Mouse (Mus musculus) adrenal gland, postnatal 4 days (tissue): ENCODE measurements around the gene Gga3. TPM values are rescaled to one million over a fixed set of nuclear protein-coding genes. Genes with fewer than 3 reads are reported as not detected.

Experiments
- DNase-seq, 2 experiments: peaks; one replicate each; pipeline ENCODE4 v3.0.0; 2021 to 2022; ENCODE audit warnings: low spot score in 2 of 2, mixed read lengths in 2 of 2
- total RNA-seq, 2 experiments: library from RNA; stranded (reverse); gene quantifications; 2 replicates each; pipeline ENCODE4 v1.2.3; 2021

The Gga3 gene
- total RNA-seq, 2 experiments from 2014 or later = 29.1 to 34.6 TPM

DNA sequence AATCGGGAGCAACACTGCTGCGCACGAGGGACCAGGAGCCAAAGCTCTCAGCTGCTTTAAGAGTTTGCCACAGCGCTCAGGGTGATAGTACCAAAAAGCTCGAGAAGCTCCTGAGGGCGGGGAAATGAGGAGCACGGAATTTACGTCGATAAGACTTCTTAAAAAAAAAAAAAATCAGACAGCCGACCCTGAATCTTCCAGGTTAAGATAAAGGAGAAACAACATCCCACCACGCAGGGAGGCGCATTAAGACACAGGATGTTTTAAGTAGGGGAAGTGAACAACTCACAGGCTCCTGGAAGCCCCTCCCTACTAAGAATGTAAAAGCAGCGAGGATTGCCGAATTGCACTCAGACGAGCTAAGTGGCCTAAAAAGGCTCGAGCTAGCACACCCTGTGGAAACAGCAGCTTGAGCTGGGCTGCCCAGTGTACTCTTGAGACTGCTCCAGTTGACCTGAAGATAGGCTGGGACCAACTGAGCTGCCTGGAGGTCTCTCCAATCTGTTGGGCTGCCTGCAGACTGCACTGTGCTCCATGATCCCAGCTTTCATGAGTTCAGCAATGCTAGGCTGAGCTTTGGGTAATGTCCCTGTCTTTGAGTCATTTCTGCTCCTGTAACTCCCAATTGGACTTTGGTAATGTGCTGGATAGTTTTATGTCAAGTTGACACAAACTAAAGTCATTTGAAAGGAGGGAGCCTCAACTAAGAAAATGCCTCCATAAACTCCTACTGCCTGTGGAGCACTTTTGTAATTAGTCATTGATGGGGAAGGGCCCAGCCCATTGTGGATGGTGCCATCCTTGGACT, 9.5 kb upstream of the Gga3 start:
- DNase-seq = no peak

DNA sequence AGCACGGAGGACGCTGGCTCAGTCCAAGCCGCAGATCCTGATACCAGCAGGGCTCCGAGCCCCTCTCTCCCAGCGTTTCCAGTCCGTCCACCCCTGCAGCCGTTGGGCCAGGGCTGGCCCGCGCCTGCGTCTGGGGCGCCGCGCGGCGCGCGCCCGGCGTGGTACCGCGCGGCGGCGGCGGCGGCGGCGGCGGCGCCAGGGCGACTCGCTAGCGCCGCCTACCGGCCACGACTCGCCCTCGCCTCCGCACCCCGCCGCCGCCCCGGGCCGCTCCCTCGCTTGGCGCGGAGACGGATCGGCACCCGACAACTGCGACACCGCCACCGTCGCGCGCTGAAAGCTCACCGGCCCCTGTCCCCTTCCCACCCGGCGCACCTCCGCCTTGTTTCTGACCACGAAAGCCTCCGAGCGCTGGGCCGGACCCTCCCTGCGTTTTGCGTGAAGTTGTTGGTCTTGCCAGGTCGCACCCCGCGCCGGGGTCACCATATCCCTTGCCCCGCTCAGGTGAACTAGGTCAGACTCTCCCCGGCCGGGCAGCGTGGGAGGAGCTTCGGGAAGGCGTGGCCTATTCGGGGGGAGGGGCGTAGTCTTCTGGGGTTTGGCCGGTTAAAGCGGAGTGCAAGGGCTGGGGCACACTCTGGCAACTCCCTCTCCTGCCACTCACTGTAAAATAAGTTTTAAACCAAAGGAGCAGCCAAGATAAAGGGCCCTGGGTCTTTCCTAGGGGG, 8.7 kb upstream of the Gga3 start, which contains the start of gene Mif4gd:
TSS of gene Mif4gd (minus strand) at position 560 of the 728 bp plus-strand sequence.
- DNase-seq = peak; percentile 78 to 93

DNA sequence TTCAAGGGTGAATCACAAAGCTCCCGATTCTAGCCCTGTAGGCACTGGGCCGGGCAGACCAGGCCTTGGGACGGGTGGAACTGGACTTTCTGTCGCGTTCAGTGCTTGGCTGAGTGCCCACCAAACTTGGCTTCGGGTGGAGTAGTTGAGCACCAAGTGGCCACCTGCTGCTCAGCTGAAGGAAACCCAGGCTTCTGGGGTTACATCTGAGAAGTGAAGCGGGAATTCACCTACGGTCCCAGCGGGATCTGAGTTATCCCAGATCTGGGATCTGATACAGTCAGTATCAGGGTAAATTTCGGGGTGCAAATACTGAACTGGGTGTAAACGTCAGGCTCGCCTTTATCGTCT, 8.2 kb upstream of the Gga3 start:
- DNase-seq = peak; percentile 60 to 81

DNA sequence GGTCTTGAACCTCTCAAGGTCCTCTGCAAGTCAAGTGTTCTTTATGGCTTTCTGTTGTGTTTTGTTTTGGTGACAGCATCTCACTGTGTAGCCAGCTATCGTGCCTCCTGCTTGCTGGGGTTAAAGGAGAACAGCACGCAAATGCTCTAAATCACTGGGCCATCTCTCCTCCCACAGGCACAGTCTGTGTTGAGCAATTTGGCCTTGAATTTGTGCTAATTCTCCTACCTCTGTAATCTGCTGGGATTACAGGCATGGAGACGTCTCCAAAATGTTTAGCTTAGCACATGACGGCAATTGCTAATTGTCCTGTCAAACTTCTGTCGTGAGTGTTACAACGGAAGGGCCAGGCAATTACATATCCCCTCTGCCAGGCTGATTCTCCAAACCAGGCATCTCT, 7.3 kb upstream of the Gga3 start:
- DNase-seq = no peak

DNA sequence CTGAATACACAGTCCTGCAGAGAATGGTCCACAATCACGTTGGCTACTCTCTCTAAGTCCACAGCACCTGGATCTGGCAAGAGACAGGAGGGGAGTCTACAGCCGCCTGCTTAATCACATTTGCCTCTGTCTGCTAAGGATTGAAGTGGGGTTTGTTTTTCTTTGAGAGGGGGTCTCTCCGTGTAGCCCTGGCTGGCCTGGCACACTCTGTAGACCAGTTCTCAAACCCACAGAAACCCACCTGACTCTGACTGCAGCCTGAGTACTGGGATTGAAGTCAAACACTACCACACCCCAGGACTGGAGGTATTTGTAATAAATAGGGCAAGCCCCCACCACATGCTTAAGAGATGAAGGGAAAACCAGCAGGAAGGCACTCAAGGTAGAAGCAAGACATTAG, 5.7 kb upstream of the Gga3 start:
- no peak for DNase-seq

DNA sequence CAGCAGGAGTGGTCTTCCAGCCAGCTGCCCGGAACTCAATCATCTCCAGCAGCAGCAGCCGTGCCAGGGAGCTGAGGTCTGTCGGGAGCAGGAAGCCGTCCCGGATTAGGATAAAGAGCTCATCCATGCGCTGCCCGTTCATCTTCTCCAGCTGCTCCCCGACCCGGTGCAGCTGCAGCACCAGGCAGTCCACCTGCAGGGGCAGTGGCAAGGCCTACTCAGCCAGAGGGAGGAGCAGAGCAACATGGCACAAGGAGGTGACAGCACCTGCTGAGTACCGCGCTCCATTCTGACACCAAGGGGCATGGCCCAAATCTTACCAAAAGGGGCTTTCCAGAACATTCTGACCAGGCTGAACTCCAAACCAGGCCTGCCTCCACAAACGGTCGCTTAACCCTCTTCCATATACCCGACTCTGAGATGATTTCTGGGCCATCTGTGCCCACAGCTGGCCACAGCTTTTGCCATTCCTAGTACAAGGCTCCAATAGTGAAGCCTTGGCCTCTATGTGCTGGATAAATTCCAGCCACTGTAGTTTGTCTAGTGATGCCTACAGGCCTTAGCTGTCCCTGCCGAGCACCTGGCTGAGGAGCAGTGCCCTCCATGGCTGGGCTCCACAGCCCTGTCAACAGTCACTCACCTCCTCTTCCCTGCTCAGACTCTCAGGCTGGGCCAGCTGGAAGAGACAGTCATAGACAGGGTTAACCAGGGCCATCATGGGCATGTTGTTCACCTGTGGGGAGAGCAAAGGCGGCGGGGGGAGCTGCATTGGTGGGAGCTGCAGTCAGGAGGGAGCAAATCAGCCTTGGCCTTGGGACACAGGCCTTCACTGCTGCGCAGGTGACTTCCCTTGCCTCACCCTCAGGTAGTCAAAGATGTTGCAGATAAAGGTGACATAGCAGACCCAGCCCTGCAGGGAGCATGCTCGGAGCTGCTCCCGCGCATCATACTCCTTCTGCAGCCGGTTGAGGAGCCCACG, 4.9 kb upstream of the Gga3 start:
- DNase-seq = no peak

DNA sequence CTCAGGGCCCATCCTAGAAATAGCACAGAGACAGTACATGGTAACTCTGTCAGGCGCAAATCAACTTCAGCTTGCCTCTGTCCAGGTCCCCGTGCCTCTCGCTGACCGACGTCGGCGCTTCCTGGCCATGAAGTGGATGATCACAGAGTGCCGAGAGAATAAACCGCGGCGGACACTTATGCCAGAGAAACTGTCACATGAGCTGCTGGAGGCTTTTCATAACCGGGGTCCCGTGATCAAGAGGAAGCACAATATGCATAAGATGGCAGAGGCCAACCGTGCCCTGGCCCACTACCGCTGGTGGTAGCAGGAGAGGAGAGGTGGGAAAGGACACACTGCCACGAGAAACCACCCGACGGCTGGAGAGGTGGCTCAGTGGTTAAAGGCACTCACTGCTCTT, 2.9 kb upstream of the Gga3 start:
- no peak for DNase-seq

DNA sequence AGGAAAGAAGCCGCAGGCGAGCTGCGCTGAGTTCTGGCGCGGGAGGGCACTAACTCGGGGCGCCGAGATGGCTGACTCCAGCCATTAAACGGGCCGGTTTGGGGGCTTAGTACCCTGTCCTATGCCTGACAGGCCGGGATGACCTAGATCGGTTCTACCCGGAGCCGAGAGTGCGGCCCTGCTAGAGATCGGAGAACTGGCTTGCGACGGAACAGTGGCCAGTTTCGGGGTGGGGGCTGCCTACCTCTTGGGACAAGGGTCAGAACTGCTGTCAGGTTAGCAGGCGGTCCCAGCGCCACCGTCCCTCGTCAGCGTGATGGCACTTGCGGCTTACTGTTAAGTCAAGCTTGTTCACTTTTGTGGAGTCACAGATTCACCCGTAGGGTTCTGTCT, 449 bp upstream of the Gga3 start:
- DNase-seq = peak in 1 of 2 experiments; percentile 38

DNA sequence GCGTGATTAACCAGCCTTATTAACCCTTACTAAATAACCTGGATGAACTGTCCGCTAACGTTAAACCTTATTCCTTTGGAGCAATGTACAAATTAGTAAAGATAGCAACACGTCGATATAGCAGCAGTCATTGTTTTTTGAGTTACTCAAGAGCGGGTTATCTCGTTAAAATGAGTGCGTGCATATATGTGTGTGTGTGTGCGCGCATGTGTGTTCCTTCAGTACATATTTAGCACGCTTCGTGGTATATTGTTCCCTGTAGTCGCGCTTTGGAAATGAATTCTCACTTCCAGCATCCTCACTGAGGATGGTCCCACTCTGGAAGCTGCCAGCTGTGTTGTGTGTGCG, 749 bp downstream of the Gga3 start:
- DNase-seq = no peak

DNA sequence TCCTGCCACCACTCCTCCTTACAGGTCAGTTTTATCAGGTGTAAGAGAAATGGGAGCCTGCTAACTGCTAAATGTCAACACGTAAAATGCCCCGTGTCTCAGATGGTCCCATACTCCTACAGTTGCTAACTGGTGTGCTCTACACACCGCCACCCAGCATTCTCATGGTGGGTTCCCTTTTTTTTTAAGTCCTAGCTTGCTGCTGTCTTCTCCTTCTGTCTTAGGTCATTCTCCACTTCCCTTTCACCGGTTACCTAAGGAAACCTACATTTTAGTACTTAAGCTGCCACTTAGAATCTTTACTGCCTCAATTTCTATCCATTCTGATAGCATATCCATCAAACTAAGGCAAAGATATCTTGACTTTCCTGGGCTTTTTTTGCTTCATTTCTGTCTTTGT, 2.7 kb downstream of the Gga3 start:
- no peak for DNase-seq

DNA sequence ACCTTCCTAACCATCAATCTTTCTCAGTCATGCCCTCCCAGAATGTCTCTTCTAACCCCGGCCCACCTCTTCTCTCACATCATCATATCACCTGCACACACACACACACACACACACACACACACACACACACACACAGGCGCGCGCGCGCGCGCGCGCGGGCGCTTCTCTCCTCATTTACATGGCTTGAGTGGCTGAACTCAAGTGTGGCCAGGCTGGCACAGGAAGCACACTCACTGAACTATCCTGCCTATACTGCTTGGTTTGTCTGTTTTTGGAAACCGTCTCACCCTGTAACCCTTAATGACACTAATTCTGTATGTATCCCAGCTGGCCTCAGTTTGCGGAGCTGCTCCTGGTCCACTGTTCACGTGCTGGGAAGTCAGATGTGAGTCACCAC, 3.1 kb downstream of the Gga3 start:
- no peak for DNase-seq

DNA sequence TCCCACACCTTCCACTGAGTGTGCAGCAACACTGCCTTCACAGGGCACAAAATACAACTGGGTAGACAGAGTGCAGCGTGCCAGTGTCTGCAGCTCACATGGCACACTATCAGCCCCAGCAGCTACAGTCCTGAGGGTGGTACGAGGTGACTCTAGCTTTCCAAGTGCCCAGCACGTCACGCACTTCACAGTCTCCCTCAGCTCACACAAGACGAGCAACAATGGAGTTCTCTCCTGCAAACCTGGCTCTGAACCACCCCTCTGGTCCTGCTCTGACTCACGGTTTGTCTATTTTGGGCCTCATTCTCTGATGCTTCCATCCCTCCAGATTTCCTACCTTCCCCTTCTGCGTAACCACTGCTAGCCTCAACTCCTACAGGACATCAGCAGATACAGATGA, 4.1 kb downstream of the Gga3 start:
- no peak for DNase-seq

DNA sequence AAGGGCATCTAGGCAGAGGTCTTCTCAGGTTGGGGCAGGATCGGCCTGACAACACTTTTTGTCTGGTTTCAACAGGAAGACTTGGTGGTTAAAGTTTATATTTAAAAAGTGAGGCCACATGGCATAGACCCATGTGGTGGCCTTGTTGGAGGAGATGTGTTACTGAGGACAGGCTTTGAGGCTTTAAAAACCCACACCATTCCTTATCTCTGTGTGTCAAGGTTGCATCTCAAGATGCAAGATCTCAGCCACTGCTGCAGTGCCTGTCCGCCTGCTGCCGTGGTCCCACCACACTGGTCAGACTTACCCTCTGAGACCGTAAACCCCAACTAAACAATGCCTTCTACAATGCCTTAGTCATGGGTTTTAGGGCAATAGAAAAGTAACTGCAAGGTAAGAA, 5.5 kb downstream of the Gga3 start:
- DNase-seq = no peak

DNA sequence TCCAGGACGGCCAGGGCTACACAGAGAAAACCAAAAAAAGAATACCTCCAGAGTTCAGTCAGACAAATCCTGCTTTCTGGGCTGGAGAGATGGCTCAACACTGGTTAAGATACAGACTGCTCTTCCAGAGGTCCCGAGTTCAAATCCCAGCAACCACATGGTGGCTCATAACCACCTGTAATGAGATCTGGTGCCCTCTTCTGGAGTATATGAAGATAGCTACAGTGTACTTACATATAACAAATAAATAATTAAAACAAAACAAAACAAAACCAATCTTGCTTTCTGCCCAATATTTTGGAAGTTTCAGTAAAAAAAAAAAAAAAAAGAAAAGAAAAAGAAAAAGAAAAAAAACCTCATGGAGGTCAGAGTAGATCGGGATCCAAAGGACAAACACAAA, 8.6 kb downstream of the Gga3 start:
- no peak for DNase-seq

DNA sequence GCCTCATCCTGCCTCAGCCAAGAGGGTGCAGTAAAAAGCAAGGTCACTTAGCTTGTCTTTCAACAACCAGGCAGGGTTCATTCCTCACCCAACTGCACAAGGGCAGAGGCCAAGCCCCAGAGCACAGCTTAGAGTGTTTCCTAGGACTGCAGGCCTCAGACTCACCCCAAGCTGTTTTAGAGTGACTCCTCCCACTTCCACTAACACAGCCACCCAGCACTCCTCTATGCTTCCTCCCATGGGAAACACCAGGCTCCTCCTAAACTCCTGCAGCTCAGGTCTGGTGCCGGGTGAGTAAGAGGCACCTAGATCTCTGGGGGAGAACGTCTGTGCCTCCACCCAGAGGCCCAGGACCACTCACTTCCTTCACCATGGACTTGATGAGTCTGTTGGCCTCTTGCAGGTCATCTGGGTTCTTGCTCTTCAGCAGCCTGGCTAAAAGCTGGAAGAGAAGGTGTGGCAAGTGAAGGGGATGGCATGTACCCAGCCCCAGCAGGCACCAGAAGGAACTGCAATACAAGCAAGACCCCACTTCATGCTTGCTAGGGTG, 13.2 kb downstream of the Gga3 start:
- no peak for DNase-seq

DNA sequence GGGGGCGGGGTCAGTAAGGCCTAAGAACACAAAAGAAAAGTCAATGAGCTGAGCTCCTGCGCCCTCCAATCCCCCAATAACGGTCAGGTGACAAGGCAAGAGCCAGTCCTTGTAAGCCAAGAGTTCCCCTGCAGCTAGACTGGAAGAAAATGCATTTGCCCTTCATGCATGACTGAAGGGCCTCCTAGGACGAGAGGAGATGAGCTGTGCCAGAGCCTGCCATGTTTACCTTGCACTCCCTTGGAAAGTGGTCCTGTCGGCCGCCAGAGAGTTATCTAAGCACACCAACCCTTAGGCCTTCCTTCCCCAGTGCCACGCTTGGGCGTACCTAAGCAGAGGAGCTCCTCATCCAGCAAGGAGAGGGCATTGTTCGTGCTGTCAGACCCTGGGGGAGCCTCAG, 15.9 kb downstream of the Gga3 start:
- no peak for DNase-seq

DNA sequence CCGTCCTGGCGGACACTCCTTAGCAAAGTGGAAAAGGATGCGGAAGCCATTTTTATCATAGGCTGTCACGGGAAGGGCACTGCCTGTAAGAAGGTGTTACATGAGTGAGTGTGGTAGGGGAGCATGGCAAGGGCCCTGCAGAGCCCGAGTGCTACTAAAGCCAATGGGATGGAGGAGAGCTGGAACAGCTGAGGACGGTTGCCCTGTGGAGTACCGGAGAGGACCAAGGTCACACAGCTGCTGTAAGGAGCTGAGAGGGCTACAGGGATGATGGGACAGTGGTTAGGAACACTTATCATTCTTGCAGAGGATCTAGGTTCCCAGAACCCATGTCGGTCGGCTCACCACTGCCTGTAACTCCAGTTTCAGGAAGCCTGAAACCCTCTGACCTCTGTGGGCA, 17.4 kb downstream of the Gga3 start:
- DNase-seq = no peak

DNA sequence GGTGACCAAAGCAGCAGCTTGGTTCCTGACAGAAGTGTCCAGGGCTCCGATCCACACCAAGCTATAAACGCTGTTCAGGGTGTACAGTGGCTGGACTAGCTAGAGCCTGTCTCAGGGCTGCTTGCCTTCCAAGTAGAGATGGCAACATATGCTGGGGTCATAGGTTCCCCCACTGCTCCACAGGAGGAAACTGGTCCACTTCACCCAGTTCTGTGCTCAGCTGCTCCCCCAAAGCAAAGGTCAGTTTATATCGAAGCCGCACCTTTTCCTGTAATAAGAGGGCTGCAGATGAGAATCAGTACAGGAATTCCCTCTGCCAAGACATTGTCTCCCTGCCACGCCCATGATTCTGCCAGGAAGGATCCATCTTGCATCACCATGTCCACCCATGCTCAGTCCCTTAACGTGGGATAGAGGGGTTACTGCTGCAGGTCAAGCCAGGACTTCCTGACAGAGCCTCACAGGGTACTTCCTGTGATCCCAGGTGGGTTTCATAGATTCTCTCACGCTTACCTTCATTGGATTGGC, 18.2 kb downstream of the Gga3 start:
- DNase-seq = no peak

DNA sequence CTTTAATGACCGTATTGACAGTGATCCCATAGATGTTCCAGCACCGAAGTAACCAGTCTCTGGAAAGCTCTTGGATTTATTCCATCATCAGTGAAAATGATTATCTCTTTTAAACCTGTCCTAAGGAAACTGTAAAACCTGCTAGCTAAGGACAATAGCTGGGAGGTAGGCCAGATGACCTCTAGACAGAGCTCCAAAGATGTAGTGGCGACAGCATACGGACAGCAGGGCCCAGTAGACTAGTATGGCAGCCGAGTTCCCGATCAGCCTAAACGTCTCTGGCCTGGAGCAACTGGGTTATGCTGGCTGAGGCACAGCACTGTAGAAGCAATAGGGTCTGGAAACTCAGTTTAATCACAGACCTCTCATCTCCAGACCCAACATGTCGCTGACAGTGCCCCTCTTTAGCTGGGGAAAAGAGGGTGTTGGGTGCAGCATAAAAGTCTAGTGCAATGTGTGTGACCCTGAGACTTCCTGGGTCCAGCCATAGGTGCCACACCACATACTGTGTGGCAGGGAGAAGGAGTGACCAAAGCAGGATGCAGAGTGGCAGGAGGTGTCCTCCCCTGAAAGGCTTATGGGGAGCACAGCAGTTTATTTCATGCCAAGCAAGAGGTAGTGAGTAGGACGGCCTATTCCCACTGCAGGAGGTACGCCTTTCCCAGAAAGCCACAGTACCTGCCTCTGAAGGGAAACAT, 19.3 kb downstream of the Gga3 start:
- no peak for DNase-seq

DNA sequence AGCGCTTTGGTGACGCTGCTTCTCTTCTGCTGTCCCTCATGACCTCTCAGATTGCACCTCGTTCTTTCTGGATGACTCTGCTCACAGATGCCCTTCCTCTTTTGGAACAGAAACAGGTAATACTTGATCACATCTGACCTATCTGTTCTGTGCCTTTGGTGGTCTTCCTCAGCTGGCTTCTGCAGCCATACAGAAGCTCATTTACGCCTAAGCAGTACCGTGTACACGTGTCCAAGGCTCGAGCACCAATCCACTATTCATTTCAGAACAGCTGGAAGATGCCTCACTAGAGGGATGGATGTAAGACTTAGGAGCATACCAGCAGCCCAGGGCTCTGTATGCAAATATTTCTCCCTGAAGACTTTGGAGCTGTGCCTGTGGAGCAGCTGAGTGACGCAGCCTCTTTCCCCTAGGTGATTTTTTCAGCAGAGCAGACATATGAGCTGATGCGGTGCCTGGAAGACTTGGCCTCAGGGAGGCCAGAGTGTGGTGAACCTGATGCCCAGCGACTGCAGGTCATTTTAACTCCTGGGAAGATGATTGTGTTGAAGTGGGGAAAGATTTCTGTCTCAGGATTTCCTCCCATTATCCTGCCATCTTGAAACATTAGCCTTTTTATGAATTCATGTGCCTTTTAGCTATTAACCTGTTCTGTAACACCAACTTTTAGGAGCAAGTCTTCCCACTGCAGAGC, 20.8 kb downstream of the Gga3 start:
- no peak for DNase-seq
